Mouse (Mus musculus): ENCODE measurements around the gene C2cd2. TPM values are rescaled to one million over a fixed set of nuclear protein-coding genes. Genes with fewer than 3 reads are reported as not detected.

Gene C2cd2
- polyA plus RNA-seq, 1 experiment from 2014 or later, result 11.7 TPM

GRCm38 (mm10) chr16:97863932-97864467 is 98.4 kb downstream of the C2cd2 start:
- 81% methylated on average over 3 of the region's 3 CpGs for WGBS

GRCm38 (mm10) chr16:97856050-97856449 is 106.3 kb downstream of the C2cd2 start:
- no peaks in the 10 kb centered on the region for H3K36me3 ChIP-seq (ENCODE audit: control insufficient read depth, insufficient read depth, low read length)
- no peak for ATAC-seq (ENCODE audit: low FRiP score, low TSS enrichment)

More at GRCm38 (mm10) chr16:97863932-97864467, 98.4 kb downstream of the C2cd2 start:
- no peak overlapping the region for H3K9ac ChIP-seq (replicated peaks; ENCODE audit: low read length)
- 0 out of 2 replicates have a peak, but pooled peaks cover 8% of the 10 kb centered on the region for H3K36me3 ChIP-seq (ENCODE audit: control insufficient read depth, insufficient read depth, low read length)
- no peak overlapping the region for H3K4me2 ChIP-seq (ENCODE audit: low read length)
- no peak overlapping the region for H3K4me3 ChIP-seq (replicated peaks; ENCODE audit: low read depth, low read length)
- no peaks in the 10 kb centered on the region for H3K27me3 ChIP-seq (ENCODE audit: control insufficient read depth, insufficient read depth, low read length)
- H3K4me1 ChIP-seq (ENCODE audit: control insufficient read depth, insufficient read depth, low read length), result no peaks in the 10 kb centered on the region
- no peaks in the 10 kb centered on the region for H3K9me3 ChIP-seq (ENCODE audit: control insufficient read depth, low read length)
- DNase-seq (no peak), ATAC-seq (ENCODE audit: low FRiP score, low TSS enrichment) (no peak)
- no peak overlapping the region for H3K27ac ChIP-seq (replicated peaks; ENCODE audit: low read depth, low read length)

GRCm38 (mm10) chr16:97851741-97852319 is 110.6 kb downstream of the C2cd2 start, which contains the start of gene Prdm15:
Gene Prdm15 (minus strand): TSS chr16:97851850.
- no peaks in the 10 kb centered on the region for H3K27me3 ChIP-seq (ENCODE audit: control insufficient read depth, insufficient read depth, low read length)
- 0 out of 2 replicates have a peak, but pooled peaks cover 8% of the 10 kb centered on the region for H3K36me3 ChIP-seq (ENCODE audit: control insufficient read depth, insufficient read depth, low read length)
- peaks cover 17% of the 10 kb centered on the region for H3K4me1 ChIP-seq (ENCODE audit: control insufficient read depth, insufficient read depth, low read length)
- DNase-seq (peak; percentile 94), ATAC-seq (ENCODE audit: low FRiP score, low TSS enrichment) (peak; percentile 89)
- WGBS, result under 1% methylated on average over 31 of the region's 31 CpGs
- peak within 1 kb of the TSS; percentile 84 for H3K4me3 ChIP-seq (replicated peaks; ENCODE audit: low read depth, low read length)
- H3K27ac ChIP-seq (replicated peaks; ENCODE audit: low read depth, low read length), result peak within 1 kb of the TSS; percentile 100
- no peaks in the 10 kb centered on the region for H3K9me3 ChIP-seq (ENCODE audit: control insufficient read depth, low read length)
- H3K4me2 ChIP-seq (ENCODE audit: low read length), result peak within 1 kb of the TSS; percentile 76
- peak within 1 kb of the TSS; percentile 98 for H3K9ac ChIP-seq (replicated peaks; ENCODE audit: low read length)

More at GRCm38 (mm10) chr16:97856050-97856449, 106.3 kb downstream of the C2cd2 start:
- no peak overlapping the region for H3K27ac ChIP-seq (replicated peaks; ENCODE audit: low read depth, low read length)
- H3K4me1 ChIP-seq (ENCODE audit: control insufficient read depth, insufficient read depth, low read length), result peaks cover 6% of the 10 kb centered on the region
- no peak overlapping the region for H3K4me2 ChIP-seq (ENCODE audit: low read length)
- no peak overlapping the region for H3K4me3 ChIP-seq (replicated peaks; ENCODE audit: low read depth, low read length)
- no peaks in the 10 kb centered on the region for H3K27me3 ChIP-seq (ENCODE audit: control insufficient read depth, insufficient read depth, low read length)
- no peak for DNase-seq
- H3K9ac ChIP-seq (replicated peaks; ENCODE audit: low read length), result no peak overlapping the region
- H3K9me3 ChIP-seq (ENCODE audit: control insufficient read depth, low read length), result no peaks in the 10 kb centered on the region

GRCm38 (mm10) chr16:97851061-97851740 is 111.2 kb downstream of the C2cd2 start:
- Histone ChIP-seq H3K36me3 (ENCODE audit: control insufficient read depth, insufficient read depth, low read length) (peaks cover 11% of the 10 kb centered on the region; the same call in 1 of the 2 replicates), H3K4me2 (ENCODE audit: low read length) (peak overlapping the region; percentile 76), H3K4me1 (ENCODE audit: control insufficient read depth, insufficient read depth, low read length) (peaks cover 17% of the 10 kb centered on the region), H3K27me3 (ENCODE audit: control insufficient read depth, insufficient read depth, low read length) (no peaks in the 10 kb centered on the region), H3K4me3 (replicated peaks; ENCODE audit: low read depth, low read length) (peak overlapping the region; percentile 84), H3K27ac (replicated peaks; ENCODE audit: low read depth, low read length) (peak overlapping the region; percentile 100), H3K9me3 (ENCODE audit: control insufficient read depth, low read length) (no peaks in the 10 kb centered on the region), H3K9ac (replicated peaks; ENCODE audit: low read length) (peak overlapping the region; percentile 98)
- peak; percentile 93 for DNase-seq
- WGBS, result under 1% methylated on average over 64 of the region's 77 CpGs
- ATAC-seq (ENCODE audit: low FRiP score, low TSS enrichment), result peak; percentile 88

GRCm38 (mm10) chr16:97850667-97851060 is 111.7 kb downstream of the C2cd2 start:
- Histone ChIP-seq H3K4me1 (ENCODE audit: control insufficient read depth, insufficient read depth, low read length) (peaks cover 17% of the 10 kb centered on the region), H3K4me2 (ENCODE audit: low read length) (peak overlapping the region; percentile 76), H3K9me3 (ENCODE audit: control insufficient read depth, low read length) (no peaks in the 10 kb centered on the region), H3K4me3 (replicated peaks; ENCODE audit: low read depth, low read length) (peak overlapping the region; percentile 84), H3K36me3 (ENCODE audit: control insufficient read depth, insufficient read depth, low read length) (peaks cover 16% of the 10 kb centered on the region; the same call in 1 of the 2 replicates), H3K27me3 (ENCODE audit: control insufficient read depth, insufficient read depth, low read length) (no peaks in the 10 kb centered on the region), H3K27ac (replicated peaks; ENCODE audit: low read depth, low read length) (peak overlapping the region; percentile 100), H3K9ac (replicated peaks; ENCODE audit: low read length) (peak overlapping the region; percentile 98)
- ATAC-seq (ENCODE audit: low FRiP score, low TSS enrichment) (peak; percentile 64), DNase-seq (peak; percentile 69)
- under 1% methylated on average over 11 of the region's 11 CpGs for WGBS

GRCm38 (mm10) chr16:97848832-97849231 is 113.6 kb downstream of the C2cd2 start:
- 74% methylated on average over 6 of the region's 6 CpGs for WGBS

GRCm38 (mm10) chr16:97844967-97845937 is 117.1 kb downstream of the C2cd2 start:
- WGBS, result 92% methylated on average over 12 of the region's 12 CpGs
- Histone ChIP-seq H3K36me3 (ENCODE audit: control insufficient read depth, insufficient read depth, low read length) (peaks cover 22% of the 10 kb centered on the region; the same call in 1 of the 2 replicates), H3K4me3 (replicated peaks; ENCODE audit: low read depth, low read length) (no peak overlapping the region), H3K4me1 (ENCODE audit: control insufficient read depth, insufficient read depth, low read length) (peaks cover 7% of the 10 kb centered on the region), H3K27ac (replicated peaks; ENCODE audit: low read depth, low read length) (no peak overlapping the region), H3K9ac (replicated peaks; ENCODE audit: low read length) (no peak overlapping the region), H3K4me2 (ENCODE audit: low read length) (no peak overlapping the region), H3K27me3 (ENCODE audit: control insufficient read depth, insufficient read depth, low read length) (no peaks in the 10 kb centered on the region), H3K9me3 (ENCODE audit: control insufficient read depth, low read length) (no peaks in the 10 kb centered on the region)
- no peak for ATAC-seq (ENCODE audit: low FRiP score, low TSS enrichment)
- DNase-seq, result no peak

More at GRCm38 (mm10) chr16:97848832-97849231, 113.6 kb downstream of the C2cd2 start:
- H3K27me3 ChIP-seq (ENCODE audit: control insufficient read depth, insufficient read depth, low read length), result no peaks in the 10 kb centered on the region
- H3K4me2 ChIP-seq (ENCODE audit: low read length), result no peak overlapping the region
- H3K9me3 ChIP-seq (ENCODE audit: control insufficient read depth, low read length), result no peaks in the 10 kb centered on the region
- H3K27ac ChIP-seq (replicated peaks; ENCODE audit: low read depth, low read length), result no peak overlapping the region
- no peak for ATAC-seq (ENCODE audit: low FRiP score, low TSS enrichment)
- no peak overlapping the region for H3K4me3 ChIP-seq (replicated peaks; ENCODE audit: low read depth, low read length)
- DNase-seq, result no peak
- H3K4me1 ChIP-seq (ENCODE audit: control insufficient read depth, insufficient read depth, low read length), result peaks cover 17% of the 10 kb centered on the region
- no peak overlapping the region for H3K9ac ChIP-seq (replicated peaks; ENCODE audit: low read length)
- peaks cover 16% of the 10 kb centered on the region; the same call in 1 of the 2 replicates for H3K36me3 ChIP-seq (ENCODE audit: control insufficient read depth, insufficient read depth, low read length)

GRCm38 (mm10) chr16:97832154-97832553 is 130.2 kb downstream of the C2cd2 start:
- DNase-seq, result no peak
- peaks cover 92% of the 10 kb centered on the region for H3K36me3 ChIP-seq (ENCODE audit: control insufficient read depth, insufficient read depth, low read length)
- no peaks in the 10 kb centered on the region for H3K27me3 ChIP-seq (ENCODE audit: control insufficient read depth, insufficient read depth, low read length)
- H3K9me3 ChIP-seq (ENCODE audit: control insufficient read depth, low read length), result no peaks in the 10 kb centered on the region
- no peak overlapping the region for H3K4me2 ChIP-seq (ENCODE audit: low read length)
- H3K4me1 ChIP-seq (ENCODE audit: control insufficient read depth, insufficient read depth, low read length), result no peaks in the 10 kb centered on the region
- no peak overlapping the region for H3K4me3 ChIP-seq (replicated peaks; ENCODE audit: low read depth, low read length)
- WGBS, result 92% methylated on average over 3 of the region's 3 CpGs
- no peak for ATAC-seq (ENCODE audit: low FRiP score, low TSS enrichment)
- no peak overlapping the region for H3K27ac ChIP-seq (replicated peaks; ENCODE audit: low read depth, low read length)
- H3K9ac ChIP-seq (replicated peaks; ENCODE audit: low read length), result no peak overlapping the region
